In the genomic region with DNA sequence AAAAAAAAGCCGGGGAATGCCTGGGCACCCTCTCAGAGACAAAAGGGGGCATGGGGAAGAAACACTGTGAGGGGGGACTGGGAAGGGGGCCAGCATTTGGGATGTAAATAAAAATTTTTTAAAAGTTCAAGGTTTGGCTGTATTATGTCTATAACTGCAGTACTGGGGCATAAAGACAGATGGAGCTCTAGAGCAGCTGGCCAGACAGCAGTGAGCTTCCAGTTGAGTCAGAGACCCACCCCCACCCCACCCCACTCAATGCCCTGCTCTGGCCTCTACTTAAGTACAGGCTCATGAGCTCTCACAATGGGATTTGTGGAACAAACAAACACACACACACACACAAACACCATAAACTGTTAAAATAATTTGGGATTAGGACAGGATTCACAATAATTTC, we compare ENCODE assay signal across 8 mouse cellular contexts. TPM values are rescaled to one million over a fixed set of nuclear protein-coding genes. Genes with fewer than 3 reads are reported as not detected.
DNase-seq lines count a peak whose midpoint lies in the region; ATAC-seq and TF ChIP-seq lines count a peak whose summit lies in the region.

No protein-coding gene starts in this region.

- H3K36me3 ChIP-seq in heart, adult 2 months (ENCODE audit: control insufficient read depth, insufficient read depth, low read length): no peaks in the 10 kb centered on the region
- H3K36me3 ChIP-seq in limb, embryonic 10.5 days: no peaks in the 10 kb centered on the region
- no peaks in the 10 kb centered on the region for H3K36me3 ChIP-seq in small intestine, adult 2 months (ENCODE audit: control insufficient read depth, insufficient read depth, low read length)
- H3K36me3 ChIP-seq in hindbrain, embryonic 12.5 days: no peaks in the 10 kb centered on the region

- H3K4me3 ChIP-seq in heart, adult 2 months: no peak overlapping the region
- no peak overlapping the region for H3K4me3 ChIP-seq in limb, embryonic 10.5 days
- no peak overlapping the region for H3K4me3 ChIP-seq in small intestine, adult 2 months (ENCODE audit: low read depth, low read length)
- no peak overlapping the region for H3K4me3 ChIP-seq in hindbrain, embryonic 12.5 days

- intact Hi-C loops in heart, adult 2 months (cut with DNase I): loop anchor here (5.0 kb wide), 1 partner anchor 90 kb away; no protein-coding TSS in a partner anchor

- TF ChIP-seq POLR2A in heart, adult 2 months (IDR thresholded peaks at IDR 0.05; ENCODE audit: insufficient read depth, low read depth, low read length): no peak
- TF ChIP-seq POLR2A in small intestine, adult 2 months (IDR thresholded peaks at IDR 0.05; ENCODE audit: low read depth, low read length): no peak

- DNase-seq in heart, adult 2 months: no peak
- no peak for DNase-seq in heart, adult 11 months
- DNase-seq in B cell, adult 2 months: peak; percentile 53 to 57
- DNase-seq in T-cell, adult 2 months (ENCODE audit: low spot score): peak; percentile 6
- peak; percentile 43 for DNase-seq in limb, embryonic 10.5 days (ENCODE audit: low spot score)
- DNase-seq in gastrocnemius, postnatal 4 days (ENCODE audit: low spot score in 2 of 2): no peak

- no peaks in the 10 kb centered on the region for H3K9me3 ChIP-seq in limb, embryonic 10.5 days (replicated peaks)
- H3K9me3 ChIP-seq in hindbrain, embryonic 12.5 days (replicated peaks): no peaks in the 10 kb centered on the region

- peak; percentile 82 for TF ChIP-seq CTCF in heart, adult 2 months (IDR thresholded peaks at IDR 0.05)
- TF ChIP-seq CTCF in small intestine, adult 2 months (IDR thresholded peaks at IDR 0.05; ENCODE audit: extremely low read depth, insufficient read length, insufficient replicate concordance, low read depth, low read length): peak; percentile 83; the same call in 1 of the 2 replicates

- no peak for ATAC-seq in hindbrain, embryonic 12.5 days (ENCODE audit: low FRiP score)

- H3K9ac ChIP-seq in heart, adult 2 months (ENCODE audit: low read depth, low read length): no peak overlapping the region
- no peak overlapping the region for H3K9ac ChIP-seq in hindbrain, embryonic 12.5 days

- TF ChIP-seq EP300 in heart, adult 2 months (IDR thresholded peaks at IDR 0.05; ENCODE audit: insufficient read depth, low read depth, low read length): no peak

- no peaks in the 10 kb centered on the region for H3K27me3 ChIP-seq in heart, adult 2 months (ENCODE audit: control insufficient read depth, insufficient read depth, low read length)
- no peaks in the 10 kb centered on the region for H3K27me3 ChIP-seq in limb, embryonic 10.5 days (ENCODE audit: low read depth, poor library complexity, severe bottlenecking)
- no peaks in the 10 kb centered on the region for H3K27me3 ChIP-seq in small intestine, adult 2 months (ENCODE audit: control insufficient read depth, insufficient read depth, low read length)
- peaks cover 4% of the 10 kb centered on the region; the same call in 1 of the 2 replicates for H3K27me3 ChIP-seq in hindbrain, embryonic 12.5 days

- H3K27ac ChIP-seq in heart, adult 2 months: no peak overlapping the region
- H3K27ac ChIP-seq in limb, embryonic 10.5 days: no peak overlapping the region
- no peak overlapping the region for H3K27ac ChIP-seq in small intestine, adult 2 months (ENCODE audit: insufficient read depth, low read depth, low read length)
- H3K27ac ChIP-seq in hindbrain, embryonic 12.5 days: no peak overlapping the region

- peaks cover 1% of the 10 kb centered on the region; the same call in 1 of the 2 replicates for H3K4me1 ChIP-seq in heart, adult 2 months (ENCODE audit: control insufficient read depth, insufficient read depth, low read length)
- H3K4me1 ChIP-seq in limb, embryonic 10.5 days: 0 out of 2 replicates have a peak, but pooled peaks cover 3% of the 10 kb centered on the region
- no peaks in the 10 kb centered on the region for H3K4me1 ChIP-seq in small intestine, adult 2 months (ENCODE audit: control insufficient read depth, insufficient read depth, insufficient read length, low read length)
- H3K4me1 ChIP-seq in hindbrain, embryonic 12.5 days: no peaks in the 10 kb centered on the region

- H3K4me2 ChIP-seq in hindbrain, embryonic 12.5 days (replicated peaks): no peak overlapping the region

- no peaks in the 10 kb centered on the region for H3K79me2 ChIP-seq in heart, adult 2 months (replicated peaks; ENCODE audit: control insufficient read depth, insufficient read depth, low read length)

- WGBS in heart, adult 2 months: 24% methylated on average over 1 of the region's 1 CpGs
- WGBS in limb, embryonic 10.5 days: 62% methylated on average over 1 of the region's 1 CpGs
- WGBS in small intestine, adult 2 months: 38% methylated on average over 1 of the region's 1 CpGs
- 63% methylated on average over 1 of the region's 1 CpGs for WGBS in hindbrain, embryonic 12.5 days

RNA-seq across cellular contexts. Expression of a gene that starts 43.9 kb away (rescaled TPM):
- 10 to 100 TPM; 44.1 to 46.8 TPM for total RNA-seq in heart, adult 2 months (2021)
- polyA plus RNA-seq in heart, adult 2 months (2012; rRNA removed): 5.6 and 6.9 TPM in 2 replicates
- 96.6 and 107 TPM in 2 replicates for polyA plus RNA-seq in limb, embryonic 10.5 days (2016; fragmentation: Nextera tagmentation; extraction: Ambion mirVana)
- 9.0 and 18.0 TPM in 2 replicates for polyA plus RNA-seq in small intestine, adult 2 months (2012; rRNA removed)
- 114 and 122 TPM in 2 replicates for polyA plus RNA-seq in hindbrain, embryonic 12.5 days (2016; fragmentation: Nextera tagmentation; extraction: Ambion mirVana)
- 10 to 100 TPM; 70.6 to 73.3 TPM for total RNA-seq in gastrocnemius, postnatal 4 days (2021)

Comparison
In these comparisons a context has a peak if more than half of its experiments do, and no peak if none do; other contexts are left out.
1. DNase-seq: peak in B cell, adult 2 months (2 of 2), T-cell, adult 2 months (single experiment) and limb, embryonic 10.5 days (single experiment); none in heart, adult 2 months (0 of 2), heart, adult 11 months (single experiment) and gastrocnemius, postnatal 4 days (0 of 2).